Mouse (Mus musculus) liver, embryonic 16.5 days (tissue): ENCODE data around the gene Qtrt2. TPM values are rescaled to one million over a fixed set of nuclear protein-coding genes. Genes with fewer than 3 reads are reported as not detected.

Source experiments
- ATAC-seq: fragments of 200-750 bp; cut with Nextera tagmentation; 2 replicates; pipeline ENCODE4 v1.8.0; 2017; ENCODE audit warnings: low read depth, mild to moderate bottlenecking, moderate number of reproducible peaks, moderate library complexity
- H3K27ac ChIP-seq: fragments of 300-500 bp; sonication (generic); 2 replicates; pipeline ENCODE4 v1.5.1; 2014; ENCODE audit warnings: mild to moderate bottlenecking, low read length
- H3K27me3 ChIP-seq: fragments of 300-500 bp; sonication (generic); 2 replicates; pipeline ENCODE4 v1.6.1; 2014; ENCODE audit warnings: low read depth, low read length, mixed read lengths; ENCODE audit not compliant: control insufficient read depth, insufficient read depth
- H3K36me3 ChIP-seq: fragments of 300-500 bp; sonication (generic); 2 replicates; pipeline ENCODE4 v1.6.1; 2014; ENCODE audit warnings: mild to moderate bottlenecking; ENCODE audit not compliant: control insufficient read depth, insufficient read depth
- H3K4me1 ChIP-seq: fragments of 300-500 bp; sonication (generic); 2 replicates; pipeline ENCODE4 v1.6.1; 2014; ENCODE audit warnings: low read depth, low read length, mixed read lengths; ENCODE audit not compliant: control insufficient read depth
- H3K4me2 ChIP-seq: fragments of 300-500 bp; sonication (generic); 2 replicates; pipeline ENCODE4 v1.6.1; 2014; ENCODE audit warnings: low read depth, low read length, mixed read lengths
- H3K4me3 ChIP-seq: fragments of 300-500 bp; sonication (generic); 2 replicates; pipeline ENCODE4 v1.5.1; 2014; ENCODE audit warnings: low read depth, mild to moderate bottlenecking, low read length
- H3K9ac ChIP-seq: fragments of 300-500 bp; sonication (generic); 2 replicates; pipeline ENCODE4 v1.6.1; 2014; ENCODE audit warnings: low read depth, low read length
- H3K9me3 ChIP-seq: fragments of 300-500 bp; sonication (generic); replicated peaks from 2 replicates; pipeline ENCODE4 v1.6.1; 2016; ENCODE audit warnings: low read length; ENCODE audit not compliant: control insufficient read depth
- WGBS: fragments of 180-500 bp; shearing (Covaris S2); extraction: QIAGEN DNeasy Blood & Tissue Kit; methylation state at CpG from one replicate; pipeline ENCODE4 v1.1.7; 2014; ENCODE audit not compliant: insufficient replicate concordance; 5-methylcytosine and 5-hydroxymethylcytosine counted together
- polyA plus RNA-seq: library from polyadenylated mRNA; unstranded; fragments of >200 nt; fragmentation: Nextera tagmentation; extraction: Ambion mirVana; gene quantifications from 2 replicates; pipeline ENCODE4 v1.2.1, GENCODE M21; 2015

Qtrt2 gene
- polyA plus RNA-seq, 1 experiment from 2014 or later, result 4.6 TPM

DNA sequence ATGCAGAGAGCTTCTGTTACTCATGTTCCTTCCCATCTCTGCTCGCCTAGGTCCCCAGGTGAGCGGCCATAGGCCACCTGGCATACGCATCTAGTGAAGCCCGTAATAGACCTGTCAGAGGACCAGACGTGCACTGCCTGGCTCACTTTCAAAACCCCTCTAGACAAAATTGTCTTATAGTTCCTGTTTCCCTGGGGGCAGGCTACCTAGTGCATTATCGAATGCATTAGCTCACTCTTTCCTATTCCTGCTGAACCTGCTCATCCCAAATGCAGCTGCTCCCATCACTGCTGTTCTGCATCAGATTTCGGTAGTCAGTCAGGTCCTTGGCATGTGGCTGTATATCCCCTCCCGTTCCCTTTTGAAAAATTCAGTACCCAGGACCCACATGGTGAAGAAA, 8.2 kb upstream of the Qtrt2 start:
- WGBS, result 72% methylated on average over 8 of the region's 8 CpGs
- Histone ChIP-seq H3K4me1 (no peaks in the 10 kb centered on the region), H3K9ac (no peak overlapping the region), H3K9me3 (no peaks in the 10 kb centered on the region), H3K4me2 (no peak overlapping the region), H3K27ac (no peak overlapping the region), H3K4me3 (no peak overlapping the region), H3K27me3 (no peaks in the 10 kb centered on the region), H3K36me3 (no peaks in the 10 kb centered on the region)
- no peak for ATAC-seq

DNA sequence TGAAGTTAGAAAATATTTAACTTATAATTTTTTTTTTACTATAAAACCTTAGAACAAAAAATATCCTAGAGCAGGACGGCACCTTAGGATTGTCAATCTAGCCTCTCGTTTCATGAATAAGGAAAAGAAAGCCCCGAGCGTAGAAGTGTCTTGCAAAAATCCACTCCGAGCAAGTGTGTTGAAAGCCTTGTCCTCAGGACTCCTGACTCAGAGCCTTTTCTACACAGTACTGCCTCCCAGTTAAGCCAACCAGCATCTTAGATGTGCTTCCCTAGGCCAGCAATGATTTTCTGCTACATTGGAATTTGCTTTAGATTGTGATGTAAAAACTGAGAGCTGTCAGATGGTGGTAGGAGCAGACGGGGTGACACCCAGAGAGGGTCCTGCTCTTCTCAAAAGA, 6.4 kb upstream of the Qtrt2 start:
- WGBS, result 79% methylated on average over 6 of the region's 6 CpGs
- H3K4me3 ChIP-seq, result no peak overlapping the region
- H3K27ac ChIP-seq, result no peak overlapping the region
- H3K9ac ChIP-seq, result no peak overlapping the region
- ATAC-seq, result no peak
- H3K4me1 ChIP-seq, result no peaks in the 10 kb centered on the region
- no peaks in the 10 kb centered on the region for H3K9me3 ChIP-seq
- no peaks in the 10 kb centered on the region for H3K36me3 ChIP-seq
- H3K27me3 ChIP-seq, result no peaks in the 10 kb centered on the region
- H3K4me2 ChIP-seq, result no peak overlapping the region

DNA sequence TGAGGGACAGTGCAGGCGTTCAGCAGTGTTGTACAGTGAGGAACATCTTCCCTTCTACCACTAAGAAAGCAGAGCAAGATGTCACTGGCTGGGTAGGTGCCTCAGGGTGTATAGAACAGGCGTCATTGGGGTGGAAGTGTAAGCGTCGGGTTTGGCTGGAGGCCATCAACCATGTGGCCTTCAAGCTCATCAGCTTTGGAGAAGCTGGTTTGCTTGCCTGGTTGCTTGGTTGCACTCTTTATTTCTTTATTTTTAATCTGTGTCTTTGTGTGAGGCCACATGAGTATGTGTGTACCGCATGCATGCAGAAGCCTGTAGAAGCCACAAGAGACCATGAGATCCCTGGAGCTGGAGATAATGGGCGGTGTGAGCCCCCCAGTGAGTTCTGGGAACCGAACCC, 5.7 kb upstream of the Qtrt2 start:
- no peaks in the 10 kb centered on the region for H3K36me3 ChIP-seq
- no peaks in the 10 kb centered on the region for H3K4me1 ChIP-seq
- WGBS, result 69% methylated on average over 7 of the region's 7 CpGs
- no peak overlapping the region for H3K4me3 ChIP-seq
- H3K9me3 ChIP-seq, result no peaks in the 10 kb centered on the region
- no peak overlapping the region for H3K9ac ChIP-seq
- no peak overlapping the region for H3K4me2 ChIP-seq
- no peak overlapping the region for H3K27ac ChIP-seq
- no peak for ATAC-seq
- H3K27me3 ChIP-seq, result no peaks in the 10 kb centered on the region

DNA sequence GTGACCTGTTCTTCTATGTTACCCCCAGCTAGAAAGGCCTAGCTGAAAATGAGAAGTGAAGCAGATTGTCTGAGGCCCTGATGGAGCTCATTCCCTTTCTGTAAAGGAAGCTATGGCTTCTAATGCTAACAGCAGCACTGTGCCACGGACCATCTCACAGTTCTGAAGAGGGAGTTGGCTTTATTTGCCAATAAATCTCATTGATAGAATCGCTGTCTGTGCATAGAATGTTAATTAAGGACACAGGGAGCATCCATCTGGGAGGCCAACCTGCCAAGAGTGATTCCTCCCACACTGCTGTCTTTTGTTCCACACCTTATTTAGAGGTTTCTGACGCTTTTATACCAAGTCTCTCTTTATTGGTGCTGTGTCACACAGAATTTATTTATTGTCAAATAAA, 4.9 kb upstream of the Qtrt2 start:
- no peak overlapping the region for H3K4me2 ChIP-seq
- H3K27me3 ChIP-seq, result no peaks in the 10 kb centered on the region
- H3K4me3 ChIP-seq, result no peak overlapping the region
- no peak overlapping the region for H3K9ac ChIP-seq
- no peaks in the 10 kb centered on the region for H3K4me1 ChIP-seq
- H3K36me3 ChIP-seq, result no peaks in the 10 kb centered on the region
- no peak for ATAC-seq
- no peaks in the 10 kb centered on the region for H3K9me3 ChIP-seq
- H3K27ac ChIP-seq, result no peak overlapping the region
- WGBS, result 63% methylated on average over 3 of the region's 3 CpGs

DNA sequence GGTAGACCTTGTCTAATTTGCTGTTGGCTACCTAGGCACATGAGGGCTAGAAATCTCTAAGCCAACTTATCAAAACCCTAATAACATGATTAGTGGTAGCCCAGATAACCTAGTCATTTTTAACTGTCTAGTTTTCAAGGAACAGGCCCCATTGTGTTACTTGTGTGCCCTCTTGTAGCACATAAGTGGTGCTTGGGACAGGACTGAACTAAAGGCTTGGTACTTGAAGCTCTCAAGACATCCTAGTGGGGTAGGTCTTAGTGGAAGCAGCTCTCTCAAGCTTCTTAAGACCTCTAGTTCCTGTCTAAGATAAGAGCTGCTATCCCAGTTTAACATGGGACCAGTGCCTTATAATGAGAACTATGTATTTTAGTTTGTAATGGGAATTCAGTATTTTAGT, 4.0 kb upstream of the Qtrt2 start:
- H3K4me2 ChIP-seq, result no peak overlapping the region
- H3K27me3 ChIP-seq, result no peaks in the 10 kb centered on the region
- H3K9ac ChIP-seq, result no peak overlapping the region
- no peaks in the 10 kb centered on the region for H3K9me3 ChIP-seq
- no peaks in the 10 kb centered on the region for H3K36me3 ChIP-seq
- no peaks in the 10 kb centered on the region for H3K4me1 ChIP-seq
- H3K27ac ChIP-seq, result no peak overlapping the region
- no peak overlapping the region for H3K4me3 ChIP-seq
- no peak for ATAC-seq

DNA sequence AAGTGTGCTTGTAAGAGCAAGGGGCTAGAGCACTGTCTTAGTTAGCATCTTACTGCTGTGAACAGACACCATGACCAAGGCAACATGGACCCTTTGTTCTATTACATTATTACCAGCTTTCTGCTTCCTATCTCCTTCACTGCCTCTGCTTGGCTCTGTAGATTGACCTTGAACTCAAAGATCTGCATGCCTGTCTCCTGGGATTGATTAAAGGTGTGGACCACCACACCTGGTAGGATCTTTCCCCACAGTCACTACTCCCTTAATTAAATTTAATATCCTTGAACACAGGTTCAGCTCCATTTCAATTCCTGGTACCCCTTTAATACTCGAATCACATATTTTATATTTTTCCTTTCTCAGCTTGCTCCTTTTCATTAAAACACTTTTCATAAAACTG, 763 bp downstream of the Qtrt2 start:
- H3K36me3 ChIP-seq, result no peaks in the 10 kb centered on the region
- H3K27ac ChIP-seq, result no peak overlapping the region
- WGBS, result 60% methylated on average over 1 of the region's 1 CpGs
- no peak overlapping the region for H3K9ac ChIP-seq
- no peak overlapping the region for H3K4me2 ChIP-seq
- no peak for ATAC-seq
- no peaks in the 10 kb centered on the region for H3K4me1 ChIP-seq
- no peaks in the 10 kb centered on the region for H3K27me3 ChIP-seq
- H3K4me3 ChIP-seq, result no peak overlapping the region
- H3K9me3 ChIP-seq, result no peaks in the 10 kb centered on the region

DNA sequence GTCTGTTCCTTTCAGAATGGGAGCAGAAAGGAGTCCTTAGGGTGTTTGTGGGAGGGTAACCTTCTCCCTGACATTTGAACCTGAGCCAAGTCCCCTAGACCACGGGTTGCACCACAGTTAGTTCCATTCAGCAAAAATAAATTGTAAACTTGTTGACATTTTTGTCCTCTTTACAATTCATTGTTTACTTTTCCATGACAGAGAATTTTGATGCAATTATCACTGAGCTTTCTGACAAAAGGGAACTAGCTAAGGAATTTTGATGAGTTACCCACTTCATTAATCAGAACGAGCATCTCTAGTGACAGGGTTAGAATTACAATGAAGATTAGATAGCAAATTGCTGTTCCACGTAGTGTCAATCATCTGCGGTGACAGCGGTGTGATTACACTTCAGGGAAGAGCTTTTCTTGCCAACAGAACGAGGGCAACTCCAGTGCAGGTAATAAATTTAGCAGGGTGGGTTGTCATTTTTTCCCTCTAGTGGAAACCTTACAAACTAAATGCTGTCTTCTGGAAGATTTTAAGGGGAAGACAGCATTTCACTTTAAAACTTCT, 1.5 kb downstream of the Qtrt2 start:
- Histone ChIP-seq H3K4me1 (no peaks in the 10 kb centered on the region), H3K36me3 (no peaks in the 10 kb centered on the region), H3K27me3 (no peaks in the 10 kb centered on the region), H3K27ac (no peak overlapping the region), H3K4me2 (no peak overlapping the region), H3K9ac (no peak overlapping the region), H3K9me3 (no peaks in the 10 kb centered on the region), H3K4me3 (no peak overlapping the region)
- WGBS, result 47% methylated on average over 6 of the region's 6 CpGs
- no peak for ATAC-seq

DNA sequence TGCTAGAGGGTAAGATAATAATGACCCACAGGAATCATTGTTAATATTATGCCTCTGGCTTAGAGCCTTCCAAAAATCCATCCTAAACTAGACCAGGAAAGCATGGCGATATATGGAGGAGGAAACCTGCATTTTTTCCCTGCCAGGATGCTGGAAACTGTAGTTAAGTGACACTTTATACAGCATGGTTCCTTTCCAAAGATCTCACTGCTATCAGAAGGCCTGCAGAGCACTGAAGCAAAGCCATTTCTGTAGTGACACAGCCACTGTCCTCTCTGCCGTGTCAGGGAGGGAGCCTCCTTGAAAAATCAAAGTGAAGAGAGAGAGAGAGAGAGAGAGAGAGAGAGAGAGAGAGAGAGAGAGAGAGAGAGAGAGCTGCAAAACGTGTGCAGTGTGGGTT, 4.0 kb downstream of the Qtrt2 start:
- 60% methylated on average over 3 of the region's 3 CpGs for WGBS
- H3K27ac ChIP-seq, result no peak overlapping the region
- H3K4me3 ChIP-seq, result no peak overlapping the region
- no peaks in the 10 kb centered on the region for H3K27me3 ChIP-seq
- H3K4me2 ChIP-seq, result no peak overlapping the region
- H3K4me1 ChIP-seq, result no peaks in the 10 kb centered on the region
- ATAC-seq, result no peak
- no peaks in the 10 kb centered on the region for H3K36me3 ChIP-seq
- H3K9me3 ChIP-seq, result no peaks in the 10 kb centered on the region
- H3K9ac ChIP-seq, result no peak overlapping the region

DNA sequence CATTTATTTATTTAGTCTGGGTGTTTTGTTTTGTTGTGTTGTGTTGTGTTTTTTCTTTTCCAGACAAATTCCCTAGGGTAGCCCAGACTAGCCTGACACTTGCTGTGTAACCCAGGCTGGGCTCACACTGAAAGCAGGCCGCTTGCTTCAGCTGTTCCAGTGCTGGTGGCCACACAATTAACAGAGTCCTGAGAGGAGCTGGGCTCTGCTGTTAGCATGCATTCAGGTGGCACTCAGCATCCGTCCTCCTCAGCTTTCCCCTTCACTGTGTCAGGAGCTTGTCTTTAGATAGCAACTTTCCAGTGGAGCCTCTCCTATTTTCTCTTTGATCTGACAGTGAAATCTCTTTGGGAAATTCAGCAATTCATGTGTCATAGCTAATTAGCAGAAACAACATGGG, 4.6 kb downstream of the Qtrt2 start:
- H3K4me3 ChIP-seq, result no peak overlapping the region
- no peak overlapping the region for H3K4me2 ChIP-seq
- H3K4me1 ChIP-seq, result no peaks in the 10 kb centered on the region
- no peak overlapping the region for H3K9ac ChIP-seq
- 57% methylated on average over 2 of the region's 2 CpGs for WGBS
- no peaks in the 10 kb centered on the region for H3K9me3 ChIP-seq
- H3K27ac ChIP-seq, result no peak overlapping the region
- no peaks in the 10 kb centered on the region for H3K36me3 ChIP-seq
- H3K27me3 ChIP-seq, result no peaks in the 10 kb centered on the region
- no peak for ATAC-seq

DNA sequence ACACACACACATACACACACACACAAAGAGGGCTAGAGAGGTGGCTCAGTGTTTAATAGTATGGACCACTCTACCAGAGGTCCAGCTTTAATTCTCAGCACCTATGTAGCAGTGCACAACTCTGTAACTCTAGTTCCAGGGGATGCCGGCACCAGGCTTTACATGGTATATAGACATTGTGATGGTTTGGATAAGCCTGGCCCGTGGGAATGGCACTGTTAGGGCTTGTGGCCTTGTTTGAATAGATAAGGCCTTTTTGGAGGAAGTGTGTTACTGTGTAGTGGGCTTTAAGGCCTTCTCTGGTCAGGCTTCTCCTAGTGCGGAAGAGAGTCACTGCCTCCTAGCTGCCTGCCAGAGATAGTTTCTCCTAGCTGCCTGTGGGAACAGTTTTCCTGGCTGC, 7.7 kb downstream of the Qtrt2 start:
- Histone ChIP-seq H3K4me1 (no peaks in the 10 kb centered on the region), H3K27me3 (no peaks in the 10 kb centered on the region), H3K36me3 (no peaks in the 10 kb centered on the region), H3K9ac (no peak overlapping the region), H3K9me3 (no peaks in the 10 kb centered on the region), H3K27ac (no peak overlapping the region), H3K4me3 (no peak overlapping the region), H3K4me2 (no peak overlapping the region)
- no peak for ATAC-seq
- WGBS, result 42% methylated on average over 3 of the region's 3 CpGs
